Mouse (Mus musculus) ES-Bruce4 (cell line): ENCODE measurements around the gene Tceal7. TPM values are rescaled to one million over a fixed set of nuclear protein-coding genes. Genes with fewer than 3 reads are reported as not detected.

Experiments
- H3K27ac ChIP-seq: 2 replicates; pipeline ENCODE4 v1.5.1; 2012; ENCODE audit warnings: low read length, inconsistent platforms; ENCODE audit not compliant: insufficient read depth
- H3K27me3 ChIP-seq: 2 replicates; pipeline ENCODE4 v1.6.1; 2012; ENCODE audit warnings: mild to moderate bottlenecking, low read length, inconsistent platforms; ENCODE audit not compliant: control insufficient read depth, poor library complexity, insufficient read depth, severe bottlenecking
- H3K36me3 ChIP-seq: 2 replicates; pipeline ENCODE4 v1.6.1; 2012; ENCODE audit warnings: inconsistent platforms, mild to moderate bottlenecking, low read length, moderate library complexity; ENCODE audit not compliant: control insufficient read depth, poor library complexity, insufficient read depth, severe bottlenecking
- H3K4me1 ChIP-seq: one replicate; pipeline ENCODE4 v1.8.1; 2011; ENCODE audit warnings: low read length; ENCODE audit not compliant: control insufficient read depth, insufficient read depth
- H3K4me3 ChIP-seq: 2 replicates; pipeline ENCODE4 v1.5.1; 2011; ENCODE audit warnings: low read depth, mild to moderate bottlenecking, low read length
- H3K9ac ChIP-seq: 2 replicates; pipeline ENCODE4 v1.6.1; 2012; ENCODE audit warnings: low read depth, mild to moderate bottlenecking, inconsistent platforms; ENCODE audit not compliant: poor library complexity, severe bottlenecking
- H3K9me3 ChIP-seq: replicated peaks from 2 replicates; pipeline ENCODE4 v1.6.1; 2012; ENCODE audit warnings: mild to moderate bottlenecking, low read length, inconsistent platforms; ENCODE audit not compliant: control insufficient read depth, poor library complexity, insufficient read depth, severe bottlenecking
- CTCF ChIP-seq: IDR thresholded peaks from one replicate; pipeline ENCODE4 v1.8.1; 2011; ENCODE audit warnings: low read depth, low read length
- EP300 ChIP-seq: IDR thresholded peaks from 2 replicates; pipeline ENCODE4 v1.6.1; 2011; ENCODE audit warnings: low read depth, low read length; ENCODE audit not compliant: insufficient read depth
- POLR2A ChIP-seq: IDR thresholded peaks from one replicate; pipeline ENCODE4 v1.8.1; 2011; ENCODE audit warnings: low read length; ENCODE audit not compliant: insufficient read depth
- polyA plus RNA-seq: library from polyadenylated mRNA; stranded (reverse); fragments of >200 nt; gene quantifications from 2 replicates; pipeline ENCODE4 v1.2.4, GENCODE M21; 2011; ENCODE audit warnings: low read depth; ENCODE audit not compliant: missing spikeins, insufficient read depth, insufficient read length

Tceal7 gene
- polyA plus RNA-seq, 1 experiment: 3.8 TPM

DNA sequence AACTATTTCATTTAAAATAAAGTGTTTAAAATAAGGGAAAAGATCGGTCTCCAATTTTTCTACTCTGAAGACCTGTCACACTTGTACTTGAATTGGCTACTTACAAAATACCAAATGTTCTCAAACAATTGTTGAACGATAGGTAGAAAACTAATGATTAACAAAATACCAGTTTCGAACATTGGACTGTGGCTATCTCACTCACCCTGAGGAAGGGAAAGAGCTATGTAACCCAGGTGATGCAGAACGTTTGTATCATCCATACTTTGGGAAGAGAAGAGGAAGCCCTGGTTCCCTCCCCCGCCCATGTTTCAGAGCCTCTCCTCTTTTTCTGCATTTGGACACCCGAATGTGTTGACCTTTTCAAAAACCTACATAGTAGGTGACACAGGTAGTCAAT lies 10.2 kb upstream of the Tceal7 start:
- TF ChIP-seq CTCF (no peak), POLR2A (no peak), EP300 (no peak)
- Histone ChIP-seq H3K27ac (no peak overlapping the region), H3K27me3 (no peaks in the 10 kb centered on the region), H3K9ac (no peak overlapping the region), H3K4me1 (peaks cover 1% of the 10 kb centered on the region), H3K36me3 (no peaks in the 10 kb centered on the region), H3K9me3 (no peaks in the 10 kb centered on the region), H3K4me3 (no peak overlapping the region)

DNA sequence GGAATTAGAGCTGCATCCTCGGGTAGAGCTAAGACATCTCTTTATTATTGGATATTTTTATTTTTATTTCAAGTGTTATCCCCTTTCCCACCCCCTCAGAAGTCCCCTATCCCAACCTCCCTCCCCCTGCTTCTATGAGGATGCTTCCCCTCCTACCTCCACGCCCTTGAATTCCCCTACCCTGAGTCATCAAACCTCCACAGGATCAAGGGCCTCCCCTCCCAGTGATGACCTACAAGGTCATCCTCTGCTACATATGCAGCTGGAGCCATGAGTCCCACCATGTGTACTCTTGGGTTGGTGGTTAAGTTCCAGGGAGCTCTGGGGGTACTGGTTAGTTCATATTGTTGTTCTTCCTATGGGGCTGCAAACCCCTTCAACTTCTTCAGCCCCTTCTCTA lies 1.2 kb upstream of the Tceal7 start:
- Histone ChIP-seq H3K4me3 (no peak overlapping the region), H3K27ac (peak overlapping the region; percentile 54; the same call in 1 of the 2 replicates), H3K9ac (no peak overlapping the region), H3K9me3 (no peaks in the 10 kb centered on the region), H3K4me1 (peaks cover 2% of the 10 kb centered on the region), H3K36me3 (no peaks in the 10 kb centered on the region), H3K27me3 (no peaks in the 10 kb centered on the region)
- no peak for TF ChIP-seq CTCF
- TF ChIP-seq EP300: no peak
- no peak for TF ChIP-seq POLR2A

DNA sequence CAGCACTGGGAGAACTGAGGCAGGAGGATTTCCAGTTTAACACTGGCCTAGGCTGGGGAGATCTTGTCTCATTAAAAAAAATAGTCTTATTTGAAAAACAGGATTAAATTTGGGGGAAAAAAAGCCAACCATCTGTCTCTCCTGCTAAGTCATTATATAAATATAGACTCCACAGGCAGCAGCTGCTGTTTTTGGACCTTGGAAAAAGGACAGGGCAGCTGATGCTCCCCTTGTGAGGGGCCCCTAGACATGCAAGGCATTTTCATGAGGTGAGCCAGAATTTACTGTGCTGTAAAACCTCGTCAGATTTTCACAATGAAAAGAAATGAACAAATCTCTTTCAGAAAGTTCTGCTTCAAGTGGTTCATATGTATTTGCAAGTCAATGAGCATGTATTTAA lies 1.7 kb downstream of the Tceal7 start:
- Histone ChIP-seq H3K27ac (no peak overlapping the region), H3K4me3 (no peak overlapping the region), H3K27me3 (no peaks in the 10 kb centered on the region), H3K36me3 (no peaks in the 10 kb centered on the region), H3K4me1 (peaks cover 2% of the 10 kb centered on the region), H3K9ac (no peak overlapping the region), H3K9me3 (no peaks in the 10 kb centered on the region)
- TF ChIP-seq EP300 (no peak), POLR2A (no peak), CTCF (no peak)

DNA sequence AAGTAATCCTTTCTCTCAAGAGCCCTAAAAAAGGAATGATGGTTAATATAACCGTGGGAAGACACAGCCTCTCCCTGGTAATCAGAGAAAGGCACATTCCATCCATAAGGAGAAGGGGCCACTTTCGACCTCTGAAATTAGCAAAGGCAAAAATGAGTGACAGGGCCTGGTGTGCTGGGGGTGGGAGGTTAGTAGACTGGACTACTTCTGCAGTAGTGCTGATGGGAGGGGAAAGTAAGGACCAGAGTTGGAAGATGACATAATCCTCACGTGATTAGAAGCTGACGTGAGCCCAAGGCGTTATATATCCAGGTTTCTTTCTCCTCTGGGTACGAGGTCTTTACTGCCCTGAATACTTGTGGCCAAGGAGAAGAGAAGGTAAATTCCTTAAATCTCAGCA lies 9.1 kb downstream of the Tceal7 start:
- TF ChIP-seq POLR2A (no peak), EP300 (no peak), CTCF (no peak)
- H3K36me3 ChIP-seq: no peaks in the 10 kb centered on the region
- no peaks in the 10 kb centered on the region for H3K9me3 ChIP-seq
- H3K9ac ChIP-seq: no peak overlapping the region
- no peak overlapping the region for H3K27ac ChIP-seq
- no peaks in the 10 kb centered on the region for H3K4me1 ChIP-seq
- no peak overlapping the region for H3K4me3 ChIP-seq
- H3K27me3 ChIP-seq: no peaks in the 10 kb centered on the region

DNA sequence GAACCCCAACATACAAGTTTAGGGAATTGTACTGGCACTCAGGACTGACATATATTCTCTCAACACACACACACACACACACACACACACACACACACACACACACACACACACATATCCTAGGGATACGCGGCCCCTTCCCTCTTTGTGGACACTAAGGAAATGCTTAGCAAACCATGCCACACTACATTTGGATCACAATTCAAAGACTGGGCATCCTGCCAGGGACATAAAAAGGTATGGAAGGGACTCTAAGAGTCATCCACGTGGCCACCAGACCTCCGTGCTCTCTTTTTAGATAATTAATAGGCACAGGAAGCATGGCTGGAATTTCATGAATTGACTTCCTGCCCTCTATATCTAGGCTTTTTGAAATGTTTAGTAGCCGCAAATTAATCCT lies 13.2 kb downstream of the Tceal7 start:
- no peaks in the 10 kb centered on the region for H3K27me3 ChIP-seq
- H3K4me3 ChIP-seq: no peak overlapping the region
- TF ChIP-seq EP300 (no peak), CTCF (no peak), POLR2A (no peak)
- H3K9ac ChIP-seq: no peak overlapping the region
- H3K36me3 ChIP-seq: no peaks in the 10 kb centered on the region
- no peaks in the 10 kb centered on the region for H3K4me1 ChIP-seq
- no peaks in the 10 kb centered on the region for H3K9me3 ChIP-seq
- H3K27ac ChIP-seq: no peak overlapping the region

DNA sequence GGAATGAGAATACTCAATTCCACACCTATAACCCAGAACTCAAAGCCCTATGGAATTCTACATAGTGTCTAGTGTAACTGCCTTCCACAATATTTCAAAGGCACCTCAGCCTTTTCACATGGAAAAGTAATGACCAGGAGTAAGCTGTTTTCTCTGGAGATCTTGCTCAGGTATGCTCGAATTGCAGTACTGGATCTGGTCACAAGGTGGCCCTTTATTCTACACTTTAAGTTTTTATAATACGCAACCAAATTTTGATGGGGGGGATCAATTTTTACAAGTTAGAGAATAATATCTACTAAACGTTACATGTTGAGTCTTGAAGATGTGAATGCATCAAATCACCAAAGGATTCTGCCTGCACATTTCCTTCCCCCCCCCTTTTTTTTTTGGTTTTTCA lies 23.5 kb downstream of the Tceal7 start:
- no peaks in the 10 kb centered on the region for H3K9me3 ChIP-seq
- no peaks in the 10 kb centered on the region for H3K4me1 ChIP-seq
- no peaks in the 10 kb centered on the region for H3K27me3 ChIP-seq
- no peak overlapping the region for H3K9ac ChIP-seq
- no peaks in the 10 kb centered on the region for H3K36me3 ChIP-seq
- H3K27ac ChIP-seq: no peak overlapping the region
- no peak for TF ChIP-seq POLR2A
- no peak for TF ChIP-seq EP300
- TF ChIP-seq CTCF: no peak
- H3K4me3 ChIP-seq: no peak overlapping the region
